Mouse (Mus musculus) gastrocnemius, postnatal 4 days (tissue): ENCODE data around the gene Grm7. TPM values are rescaled to one million over a fixed set of nuclear protein-coding genes. Genes with fewer than 3 reads are reported as not detected.
A peak's percentile ranks its signal among the peaks of the same experiment; 100 is the strongest.

ENCODE experiments used
- DNase-seq, 2 experiments: peaks; one replicate each; pipeline ENCODE4 v3.0.0; 2021 to 2022; ENCODE audit warnings: low spot score in 2 of 2, mixed read lengths in 2 of 2
- long read RNA-seq, 2 experiments: library from polyadenylated mRNA; stranded (forward); transcript quantifications; one replicate each; pipeline ENCODE4 v2.0.0; 2021
- total RNA-seq, 2 experiments: library from RNA; stranded (reverse); gene quantifications; 2 replicates each; pipeline ENCODE4 v1.2.3; 2021

Grm7 gene
- under 1 TPM; 0.10 to 0.17 TPM for total RNA-seq
- long read RNA-seq, experiment 1 = 0 reads
- long read RNA-seq, experiment 2 = 0 reads

- no peak for DNase-seq
These were observed at the start of gene Grm7 for GRCm38 (mm10) chr6:110645411-110646361. Gene Grm7, plus strand, starts transcription at chr6:110645581.

GRCm38 (mm10) chr6:110645041-110645410, 355 bp upstream of the Grm7 start:
- no peak for DNase-seq

GRCm38 (mm10) chr6:110646901-110647300, 1.5 kb downstream of the Grm7 start:
- peak in 1 of 2 experiments; percentile 8 for DNase-seq

- no peak for DNase-seq
These were observed 3.8 kb downstream of the Grm7 start for GRCm38 (mm10) chr6:110649227-110649626.

DNA sequence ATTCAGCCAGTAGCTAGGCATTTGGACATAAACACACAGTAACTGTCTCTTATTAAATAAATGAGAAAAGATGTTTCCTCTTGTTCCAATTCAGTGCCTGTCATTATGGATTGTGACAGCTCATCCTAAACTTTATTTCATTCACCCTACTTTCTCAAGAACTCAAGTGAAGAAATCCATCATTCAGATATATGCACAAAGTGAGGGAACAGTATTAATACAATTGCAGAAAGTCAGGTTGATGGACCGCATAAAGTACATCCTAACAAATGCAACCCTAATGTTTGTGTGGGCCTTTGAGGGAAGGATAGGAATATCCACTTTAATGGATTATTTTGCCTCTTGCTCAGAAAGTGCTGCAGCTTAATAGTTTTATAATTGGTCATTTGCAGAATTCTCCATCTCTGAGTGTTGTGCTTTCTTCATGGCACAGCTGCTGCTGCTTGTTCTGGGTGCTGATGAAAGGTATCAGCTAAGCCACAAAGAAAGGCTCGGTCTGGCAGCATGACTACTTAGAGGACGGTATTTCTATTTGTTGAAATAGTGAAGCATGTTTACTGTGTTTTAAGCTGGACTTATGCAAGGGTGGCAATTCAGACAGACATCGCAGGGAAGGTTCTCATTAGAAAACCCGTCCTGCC, 8.1 kb downstream of the Grm7 start:
- no peak for DNase-seq

GRCm38 (mm10) chr6:110664436-110664835, 19.1 kb downstream of the Grm7 start:
- DNase-seq = no peak

GRCm38 (mm10) chr6:110668447-110668846, 23.1 kb downstream of the Grm7 start:
- DNase-seq = no peak

DNA sequence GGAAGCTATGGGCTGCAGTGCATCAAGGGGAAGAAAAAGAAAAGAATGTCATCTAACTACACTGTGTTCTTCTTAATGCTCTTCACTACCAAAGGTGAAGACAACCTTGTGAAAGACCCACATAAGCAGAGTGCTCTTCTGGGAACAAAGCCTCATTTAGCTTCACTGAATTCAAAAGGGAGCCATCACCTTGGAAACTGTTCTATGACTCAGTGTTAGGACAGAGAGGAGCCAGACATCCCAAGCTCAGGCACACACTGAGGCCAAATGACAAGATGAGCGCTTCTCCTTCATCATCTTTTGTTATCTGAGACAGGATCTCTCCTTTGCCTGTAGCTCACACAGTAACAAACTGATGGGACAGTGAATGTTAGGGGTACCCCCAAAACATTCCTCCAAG, 45.6 kb downstream of the Grm7 start:
- no peak for DNase-seq

GRCm38 (mm10) chr6:110709763-110710162, 64.4 kb downstream of the Grm7 start:
- DNase-seq = no peak

DNA sequence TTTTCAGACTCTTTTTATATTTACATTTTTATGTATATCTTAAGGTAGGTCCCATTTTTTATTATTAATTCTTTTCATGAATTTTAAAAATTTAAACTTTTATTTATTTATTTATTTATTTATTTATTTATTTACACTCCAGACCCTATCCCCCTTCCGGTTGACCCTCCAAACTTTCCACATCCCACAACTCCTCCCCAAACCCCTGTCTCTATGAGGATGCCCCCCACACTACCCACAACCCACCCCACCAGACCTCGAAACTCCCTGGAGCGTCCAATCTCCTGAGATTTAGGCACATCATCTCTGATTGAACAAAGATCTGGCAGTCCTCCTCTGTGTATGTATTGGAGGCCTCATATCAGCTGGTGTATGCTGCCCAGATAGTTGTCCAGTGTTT, 69.6 kb downstream of the Grm7 start:
- DNase-seq = no peak

DNA sequence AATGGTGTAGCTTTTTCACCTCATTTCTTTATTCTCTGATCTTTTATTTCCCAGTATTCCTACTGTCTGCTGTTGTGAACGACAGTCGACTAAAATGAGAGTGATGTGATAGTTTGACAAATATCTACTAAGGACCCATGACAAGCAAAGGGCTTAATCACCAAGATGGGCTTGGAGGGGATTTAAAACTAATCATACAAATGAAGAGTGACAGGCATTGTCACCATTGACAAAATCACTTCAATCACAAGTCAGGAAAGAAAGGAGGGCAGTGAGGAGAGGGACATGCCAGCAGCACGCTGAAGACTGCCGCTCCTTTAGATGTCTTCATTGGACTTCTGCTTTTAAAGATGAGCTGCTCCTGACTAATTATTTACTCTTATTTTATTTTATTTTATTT, 78.0 kb downstream of the Grm7 start:
- no peak for DNase-seq

DNA sequence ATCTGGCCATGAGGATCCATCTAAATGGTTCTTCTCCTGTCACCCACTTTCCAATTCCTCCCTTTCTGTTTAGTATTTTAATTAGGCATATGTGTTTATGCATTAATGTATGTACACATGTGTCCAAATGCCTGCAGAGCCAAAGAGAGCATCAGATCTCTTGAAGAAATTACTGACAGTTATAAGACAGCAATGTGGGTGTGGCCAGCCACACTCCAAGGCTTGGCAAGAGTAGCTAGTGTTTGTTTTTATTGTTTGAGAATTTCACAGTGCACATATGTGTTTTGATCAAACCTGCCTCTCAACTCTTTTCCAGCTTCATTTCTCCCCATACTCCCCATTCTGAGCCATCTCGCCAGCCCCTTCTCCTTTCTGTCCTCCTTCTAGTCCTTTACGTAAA, 88.5 kb downstream of the Grm7 start:
- DNase-seq = no peak

- DNase-seq = no peak
These were observed 98.7 kb downstream of the Grm7 start for GRCm38 (mm10) chr6:110743981-110744670.

DNA sequence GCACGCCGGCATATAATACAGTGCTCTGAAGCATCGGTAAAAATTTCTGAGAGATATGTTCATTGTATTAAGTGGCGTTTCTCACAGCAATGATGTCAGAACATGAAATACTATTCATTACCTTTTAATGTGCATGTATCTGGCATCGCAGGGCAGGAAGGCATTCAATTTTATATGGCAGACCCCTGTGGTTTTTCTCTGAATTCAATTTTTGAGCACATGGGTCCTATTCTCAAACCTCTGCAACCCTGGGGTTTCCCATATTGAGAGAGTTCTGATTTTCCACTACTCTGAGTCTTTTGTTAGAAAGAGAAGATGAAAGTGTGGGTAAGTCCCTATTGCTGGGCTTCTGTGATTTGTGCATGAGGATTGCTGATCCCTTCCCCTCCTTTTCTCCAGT, 110.5 kb downstream of the Grm7 start:
- DNase-seq = no peak

GRCm38 (mm10) chr6:110769588-110769987, 124.2 kb downstream of the Grm7 start:
- no peak for DNase-seq

DNA sequence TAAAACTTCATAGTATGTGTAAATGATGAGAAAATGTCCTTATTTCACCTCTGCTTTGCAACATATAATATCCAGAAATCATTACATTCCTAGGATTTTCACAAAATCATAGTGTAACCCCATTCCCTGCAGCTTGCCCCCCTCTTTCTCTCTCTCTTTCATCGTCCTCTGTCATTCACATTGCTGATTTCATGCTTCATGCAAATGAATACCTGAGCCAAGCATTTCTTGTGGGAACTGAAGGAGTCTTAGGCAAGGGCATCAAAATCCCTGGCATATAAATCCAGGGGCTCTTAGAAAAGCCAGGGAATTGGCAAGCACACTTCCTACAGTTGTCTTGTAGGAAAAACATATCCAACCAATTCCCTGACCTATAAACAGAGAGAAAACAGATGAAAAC, 127.3 kb downstream of the Grm7 start:
- DNase-seq = no peak

DNA sequence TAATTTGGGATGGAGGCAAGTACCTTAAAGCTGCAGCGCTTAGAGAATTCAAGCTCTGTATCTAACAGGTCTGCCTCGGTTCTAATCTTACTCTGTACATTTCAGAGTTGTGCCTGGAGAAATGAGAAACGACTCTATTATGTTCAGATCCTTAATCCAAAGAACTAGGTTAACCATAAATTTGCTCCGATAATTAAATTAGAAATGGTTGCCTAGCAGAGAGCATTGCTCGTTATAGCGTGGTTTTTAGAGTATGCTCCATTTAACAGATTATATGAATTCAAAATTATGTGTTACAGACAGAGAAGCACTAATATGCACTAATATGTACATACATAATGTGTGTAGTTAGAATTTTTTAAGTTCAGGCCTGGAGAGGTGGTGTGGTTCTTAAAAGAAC, 130.7 kb downstream of the Grm7 start:
- no peak for DNase-seq

- DNase-seq = no peak
These were observed 140.1 kb downstream of the Grm7 start for GRCm38 (mm10) chr6:110785497-110785928.

DNA sequence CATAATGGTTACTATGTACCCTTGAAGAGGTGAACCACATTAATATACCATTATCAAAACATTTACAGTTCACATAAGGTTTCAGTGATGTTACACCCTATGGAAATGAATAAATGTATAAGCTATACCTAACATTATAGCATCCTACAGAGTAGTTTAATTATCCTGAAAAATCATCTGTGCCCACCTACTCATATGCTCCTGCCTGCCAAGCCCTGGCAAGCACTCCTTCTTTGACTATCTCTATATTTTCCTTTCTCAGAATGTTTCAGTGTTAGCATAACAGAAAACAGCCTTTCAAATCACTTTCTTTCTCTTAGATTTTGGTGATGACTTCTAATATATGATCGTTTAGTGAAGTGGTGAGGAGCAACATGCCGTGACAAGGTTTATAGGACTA, 147.3 kb downstream of the Grm7 start:
- no peak for DNase-seq

DNA sequence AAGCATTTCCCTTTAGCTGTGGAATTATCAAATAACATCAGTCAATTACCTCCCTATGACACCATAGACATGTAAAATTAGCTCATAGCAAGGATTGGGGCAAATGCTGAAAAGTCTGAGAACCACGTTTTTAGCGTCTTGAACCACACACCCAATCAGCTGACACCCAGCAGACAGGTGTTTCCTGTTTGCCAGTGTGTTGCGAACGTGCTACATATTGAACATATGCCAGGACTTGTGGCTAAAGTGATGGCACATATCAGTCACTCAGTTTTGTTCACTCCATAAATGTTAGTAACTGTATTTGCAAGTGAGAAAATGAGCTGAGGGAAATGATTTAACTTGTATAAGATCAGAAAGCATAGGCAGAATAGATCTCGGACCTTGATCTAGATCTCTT, 162.1 kb downstream of the Grm7 start:
- DNase-seq = no peak

DNA sequence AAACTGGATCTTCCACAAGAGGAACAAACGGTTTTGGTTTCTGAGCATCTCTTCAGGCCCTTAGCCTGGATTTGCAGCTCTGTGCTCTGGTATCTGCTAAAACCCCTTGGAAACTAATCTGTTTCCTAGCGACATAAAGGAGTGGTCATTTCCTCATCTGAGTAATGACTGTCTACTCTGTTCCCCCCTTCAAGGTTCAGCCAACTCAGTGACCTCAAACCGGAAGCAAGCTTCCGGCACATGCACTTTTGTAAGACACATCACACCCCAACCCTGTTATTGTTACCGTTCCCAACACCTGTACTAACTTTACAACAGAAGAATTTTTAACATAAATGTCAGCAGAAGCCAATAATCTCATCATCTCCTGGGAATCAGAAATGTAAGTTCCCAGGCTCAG, 166.8 kb downstream of the Grm7 start:
- no peak for DNase-seq

GRCm38 (mm10) chr6:110818236-110818635, 172.9 kb downstream of the Grm7 start:
- DNase-seq = no peak
